Mouse (Mus musculus) limb, embryonic 15.5 days (tissue): Measurements from ENCODE around the gene 2310022A10Rik. TPM values are rescaled to one million over a fixed set of nuclear protein-coding genes. Genes with fewer than 3 reads are reported as not detected.

Experiments used
- ATAC-seq: fragments of 200-750 bp; cut with Nextera tagmentation; 2 replicates; pipeline ENCODE4 v1.8.0; 2017; ENCODE audit warnings: low read depth, moderate TSS enrichment; ENCODE audit not compliant: insufficient number of reproducible peaks, low FRiP score, low TSS enrichment
- H3K27ac ChIP-seq: fragments of 300-500 bp; sonication (generic); 2 replicates; pipeline ENCODE4 v1.5.1; 2015; ENCODE audit warnings: moderate library complexity, mild to moderate bottlenecking, inconsistent platforms
- H3K27me3 ChIP-seq: fragments of 300-500 bp; sonication (generic); 2 replicates; pipeline ENCODE4 v1.6.1; 2015; ENCODE audit warnings: inconsistent platforms
- H3K36me3 ChIP-seq: fragments of 300-500 bp; sonication (generic); 2 replicates; pipeline ENCODE4 v1.6.1; 2015; ENCODE audit warnings: inconsistent platforms
- H3K4me1 ChIP-seq: fragments of 300-500 bp; sonication (generic); 2 replicates; pipeline ENCODE4 v1.6.1; 2015; ENCODE audit warnings: inconsistent platforms
- H3K4me2 ChIP-seq: fragments of 300-500 bp; sonication (generic); 2 replicates; pipeline ENCODE4 v1.6.1; 2015; ENCODE audit warnings: mild to moderate bottlenecking, inconsistent platforms
- H3K4me3 ChIP-seq: fragments of 300-500 bp; sonication (generic); 2 replicates; pipeline ENCODE4 v1.5.1; 2015; ENCODE audit warnings: mild to moderate bottlenecking, inconsistent platforms
- H3K9ac ChIP-seq: fragments of 300-500 bp; sonication (generic); 2 replicates; pipeline ENCODE4 v1.6.1; 2015; ENCODE audit warnings: inconsistent platforms
- H3K9me3 ChIP-seq: fragments of 300-500 bp; sonication (generic); 2 replicates; pipeline ENCODE4 v1.6.1; 2016; ENCODE audit warnings: inconsistent platforms
- WGBS: fragments of 180-500 bp; shearing (Covaris S2); methylation state at CpG from one replicate; pipeline ENCODE4 v1.1.7; 2015; 5-methylcytosine and 5-hydroxymethylcytosine counted together
- polyA plus RNA-seq: library from polyadenylated mRNA; unstranded; fragments of >200 nt; fragmentation: Nextera tagmentation; extraction: Ambion mirVana; gene quantifications from 2 replicates; pipeline ENCODE4 v1.2.1, GENCODE M21; 2015

The 2310022A10Rik gene
- polyA plus RNA-seq, 1 experiment from 2014 or later = 32.9 TPM

- peak overlapping the region; percentile 61 for H3K4me2 ChIP-seq
- peak overlapping the region; percentile 75 for H3K9ac ChIP-seq
- WGBS = under 1% methylated on average over 17 of the region's 17 CpGs
- no peaks in the 10 kb centered on the region for H3K9me3 ChIP-seq
- peaks cover 37% of the 10 kb centered on the region for H3K4me1 ChIP-seq
- peak; percentile 17 for ATAC-seq
- H3K36me3 ChIP-seq = 0 out of 2 replicates have a peak, but pooled peaks cover 8% of the 10 kb centered on the region
- peak overlapping the region; percentile 99 for H3K27ac ChIP-seq
- H3K4me3 ChIP-seq = peak overlapping the region; percentile 74
- no peaks in the 10 kb centered on the region for H3K27me3 ChIP-seq
These were observed 39.3 kb downstream of the 2310022A10Rik start for GRCm38 (mm10) chr7:27592217-27592929.

GRCm38 (mm10) chr7:27592934-27593645 lies 40.1 kb downstream of the 2310022A10Rik start:
- H3K27ac ChIP-seq = peak overlapping the region; percentile 99
- peaks cover 44% of the 10 kb centered on the region for H3K4me1 ChIP-seq
- peak overlapping the region; percentile 61 for H3K4me2 ChIP-seq
- no peaks in the 10 kb centered on the region for H3K9me3 ChIP-seq
- H3K27me3 ChIP-seq = no peaks in the 10 kb centered on the region
- WGBS = 57% methylated on average over 12 of the region's 12 CpGs
- ATAC-seq = no peak
- peak overlapping the region; percentile 74 for H3K4me3 ChIP-seq
- H3K36me3 ChIP-seq = 0 out of 2 replicates have a peak, but pooled peaks cover 8% of the 10 kb centered on the region
- peak overlapping the region; percentile 75; the same call in 1 of the 2 replicates for H3K9ac ChIP-seq

- peak overlapping the region; percentile 24 for H3K4me2 ChIP-seq
These were observed 43.8 kb downstream of the 2310022A10Rik start for GRCm38 (mm10) chr7:27596586-27597503.

GRCm38 (mm10) chr7:27598053-27598452 lies 45.0 kb downstream of the 2310022A10Rik start:
- peaks cover 65% of the 10 kb centered on the region for H3K4me1 ChIP-seq
- H3K4me2 ChIP-seq = no peak overlapping the region
- H3K4me3 ChIP-seq = no peak overlapping the region
- 66% methylated on average over 7 of the region's 7 CpGs for WGBS
- peaks cover 10% of the 10 kb centered on the region; the same call in 1 of the 2 replicates for H3K36me3 ChIP-seq
- ATAC-seq = no peak
- peak overlapping the region; percentile 90; the same call in 1 of the 2 replicates for H3K27ac ChIP-seq
- H3K9me3 ChIP-seq = no peaks in the 10 kb centered on the region
- no peak overlapping the region for H3K9ac ChIP-seq
- no peaks in the 10 kb centered on the region for H3K27me3 ChIP-seq

More at GRCm38 (mm10) chr7:27596586-27597503, 43.8 kb downstream of the 2310022A10Rik start:
- Histone ChIP-seq H3K36me3 (0 out of 2 replicates have a peak, but pooled peaks cover 8% of the 10 kb centered on the region), H3K4me3 (peak overlapping the region; percentile 9; the same call in 1 of the 2 replicates), H3K27ac (peak overlapping the region; percentile 90), H3K9me3 (no peaks in the 10 kb centered on the region), H3K27me3 (no peaks in the 10 kb centered on the region), H3K9ac (no peak overlapping the region), H3K4me1 (peaks cover 65% of the 10 kb centered on the region)
- ATAC-seq = no peak
- WGBS = 41% methylated on average over 10 of the region's 10 CpGs

GRCm38 (mm10) chr7:27601628-27602027 lies 48.6 kb downstream of the 2310022A10Rik start:
- Histone ChIP-seq H3K9me3 (no peaks in the 10 kb centered on the region), H3K4me3 (no peak overlapping the region), H3K4me2 (no peak overlapping the region), H3K27me3 (no peaks in the 10 kb centered on the region), H3K27ac (peak overlapping the region; percentile 51; the same call in 1 of the 2 replicates), H3K36me3 (peaks cover 5% of the 10 kb centered on the region), H3K4me1 (peaks cover 66% of the 10 kb centered on the region), H3K9ac (no peak overlapping the region)
- no peak for ATAC-seq
- 50% methylated on average over 4 of the region's 4 CpGs for WGBS

GRCm38 (mm10) chr7:27602161-27602560 lies 49.1 kb downstream of the 2310022A10Rik start:
- Histone ChIP-seq H3K4me1 (peaks cover 66% of the 10 kb centered on the region), H3K4me3 (no peak overlapping the region), H3K4me2 (no peak overlapping the region), H3K27ac (no peak overlapping the region), H3K36me3 (peaks cover 5% of the 10 kb centered on the region), H3K9me3 (no peaks in the 10 kb centered on the region), H3K27me3 (no peaks in the 10 kb centered on the region), H3K9ac (no peak overlapping the region)
- 69% methylated on average over 2 of the region's 2 CpGs for WGBS
- no peak for ATAC-seq

- Histone ChIP-seq H3K27me3 (no peaks in the 10 kb centered on the region), H3K4me3 (no peak overlapping the region), H3K9me3 (no peaks in the 10 kb centered on the region), H3K4me2 (no peak overlapping the region), H3K36me3 (peaks cover 5% of the 10 kb centered on the region), H3K9ac (no peak overlapping the region), H3K4me1 (peaks cover 66% of the 10 kb centered on the region), H3K27ac (no peak overlapping the region)
- 81% methylated on average over 7 of the region's 7 CpGs for WGBS
- no peak for ATAC-seq
These were observed 49.8 kb downstream of the 2310022A10Rik start for GRCm38 (mm10) chr7:27602835-27603234.

- Histone ChIP-seq H3K9ac (no peak overlapping the region), H3K4me2 (no peak overlapping the region), H3K4me1 (peaks cover 56% of the 10 kb centered on the region), H3K36me3 (peaks cover 19% of the 10 kb centered on the region), H3K9me3 (no peaks in the 10 kb centered on the region), H3K27ac (peak overlapping the region; percentile 83), H3K4me3 (no peak overlapping the region), H3K27me3 (no peaks in the 10 kb centered on the region)
- ATAC-seq = no peak
- 54% methylated on average over 5 of the region's 5 CpGs for WGBS
These were observed 51.8 kb downstream of the 2310022A10Rik start for GRCm38 (mm10) chr7:27604661-27605348.

GRCm38 (mm10) chr7:27605499-27606285 lies 52.7 kb downstream of the 2310022A10Rik start:
- Histone ChIP-seq H3K9ac (no peak overlapping the region), H3K4me3 (no peak overlapping the region), H3K27ac (peak overlapping the region; percentile 83), H3K9me3 (no peaks in the 10 kb centered on the region), H3K4me2 (no peak overlapping the region), H3K27me3 (no peaks in the 10 kb centered on the region), H3K36me3 (peaks cover 28% of the 10 kb centered on the region), H3K4me1 (peaks cover 53% of the 10 kb centered on the region)
- 54% methylated on average over 9 of the region's 9 CpGs for WGBS
- no peak for ATAC-seq

GRCm38 (mm10) chr7:27606481-27607254 lies 53.6 kb downstream of the 2310022A10Rik start:
- H3K27ac ChIP-seq = peak overlapping the region; percentile 83
- no peaks in the 10 kb centered on the region for H3K9me3 ChIP-seq
- peaks cover 36% of the 10 kb centered on the region for H3K36me3 ChIP-seq
- H3K27me3 ChIP-seq = no peaks in the 10 kb centered on the region
- H3K9ac ChIP-seq = no peak overlapping the region
- 47% methylated on average over 10 of the region's 10 CpGs for WGBS
- peaks cover 47% of the 10 kb centered on the region for H3K4me1 ChIP-seq
- no peak overlapping the region for H3K4me3 ChIP-seq
- no peak for ATAC-seq
- no peak overlapping the region for H3K4me2 ChIP-seq
